Mouse (Mus musculus): ENCODE measurements around the gene Atp6ap1l. TPM values are rescaled to one million over a fixed set of nuclear protein-coding genes. Genes with fewer than 3 reads are reported as not detected.
"Not testable (repeated sequence)": the region's sequence is repeated elsewhere in the genome, so short reads cannot be mapped to it uniquely, and the experiment has no call there.

Gene Atp6ap1l
- not detected in 2 replicates for total RNA-seq (2017)

DNA sequence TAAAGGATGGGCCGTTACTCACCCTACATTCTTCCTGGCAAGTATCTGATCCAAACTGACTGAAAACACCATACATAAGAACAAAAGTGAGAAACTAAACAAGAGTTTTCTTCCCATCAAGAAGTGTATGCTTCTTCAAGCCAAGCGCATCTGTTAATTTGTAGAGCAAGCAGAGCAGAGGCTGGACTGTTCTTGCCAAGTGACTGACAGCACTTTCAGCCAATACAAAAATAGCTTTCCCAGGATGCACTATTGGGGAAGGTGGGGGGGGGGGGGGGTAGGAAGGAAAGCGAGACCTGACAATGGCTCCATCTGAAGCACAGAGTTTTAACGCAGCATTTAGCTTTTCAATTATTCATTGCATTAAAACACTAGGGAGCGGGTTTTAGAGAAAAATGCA is at the start of gene Atp6ap1l:
Gene Atp6ap1l, minus strand, starts transcription at position 180 of the 400 bp plus-strand sequence.
- ATAC-seq (replicated peaks; ENCODE audit: low read depth, poor library complexity, severe bottlenecking), result no peak

DNA sequence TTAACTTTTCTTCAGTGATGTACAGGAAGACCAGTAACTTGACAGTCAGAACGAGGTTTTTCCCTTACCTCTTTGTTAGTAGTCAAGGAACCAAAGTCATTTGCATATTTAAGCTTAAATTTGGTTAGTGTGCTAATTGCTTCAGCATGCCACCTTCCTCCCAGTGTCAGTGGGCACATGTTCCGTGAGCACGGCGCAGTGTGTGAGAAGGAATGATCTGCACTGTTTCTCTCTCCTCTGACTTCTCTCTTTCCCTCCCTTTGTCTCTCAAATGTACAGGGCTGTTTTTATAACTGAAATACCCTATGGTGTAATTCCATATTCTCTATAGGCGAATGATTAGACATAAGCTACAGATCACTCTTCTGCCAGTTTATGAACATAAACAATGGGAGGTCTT is 34.4 kb upstream of the Atp6ap1l start:
- ATAC-seq (replicated peaks; ENCODE audit: low read depth, poor library complexity, severe bottlenecking), result no peak; the same call in 1 of the 2 replicates

DNA sequence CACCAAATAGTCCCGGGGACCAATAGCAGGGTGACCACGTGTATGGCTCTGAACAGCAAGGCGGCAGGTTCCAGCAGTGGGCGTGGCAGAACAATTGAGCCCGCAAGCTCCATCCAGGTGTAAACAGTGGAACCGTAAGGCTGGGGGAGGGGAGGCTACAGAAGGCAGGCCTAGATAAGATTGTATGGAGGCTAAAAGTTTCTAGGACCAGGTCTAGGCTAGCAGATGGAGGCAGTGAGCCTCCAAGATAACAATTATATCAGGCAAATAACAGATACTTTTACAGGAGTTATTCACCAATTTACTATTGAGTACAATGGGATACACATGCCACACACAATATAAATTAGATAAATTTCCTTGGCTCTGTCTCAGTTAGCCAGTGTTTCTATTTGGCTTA is 34.0 kb upstream of the Atp6ap1l start:
- ATAC-seq (replicated peaks; ENCODE audit: low read depth, poor library complexity, severe bottlenecking), result peak; percentile 91

DNA sequence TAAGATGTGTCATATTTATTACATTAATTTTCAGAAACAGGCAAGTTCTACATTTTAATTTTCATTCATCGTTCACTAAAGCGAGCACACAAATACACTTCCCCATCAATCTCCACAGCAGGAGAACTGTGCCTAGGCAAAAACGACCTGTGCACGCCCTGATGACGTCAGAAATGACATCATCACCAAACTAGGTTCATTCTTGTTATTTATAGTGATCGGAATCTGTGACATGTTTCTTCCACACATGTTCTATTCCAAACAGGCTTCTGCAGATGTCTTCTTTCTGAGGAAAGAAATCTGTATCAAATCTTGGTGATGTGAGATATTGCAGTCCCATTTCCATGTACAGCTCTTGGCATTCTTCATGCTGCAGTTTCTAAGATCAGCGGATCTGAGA is 30.7 kb upstream of the Atp6ap1l start:
- no peak for ATAC-seq (replicated peaks; ENCODE audit: low read depth, poor library complexity, severe bottlenecking)

DNA sequence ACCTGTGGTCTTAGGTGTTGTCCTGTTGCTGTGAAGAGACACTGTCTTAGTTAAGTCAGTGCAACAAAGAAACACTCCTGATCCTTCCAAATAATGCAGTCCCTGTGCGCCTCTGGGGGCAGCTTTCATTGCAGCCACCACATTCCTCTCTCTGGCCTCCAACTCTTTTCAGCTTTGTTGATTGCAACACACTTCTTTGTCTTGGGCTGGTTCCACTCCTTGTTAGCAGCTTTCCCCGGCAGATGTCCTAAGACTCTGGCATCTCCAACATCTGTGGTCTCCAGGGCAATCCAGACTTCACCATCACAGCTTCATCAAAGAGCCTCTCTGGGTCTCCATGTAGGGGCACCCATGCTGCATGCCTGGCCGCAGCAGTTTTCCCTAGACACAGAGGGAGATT is 28.1 kb upstream of the Atp6ap1l start:
- ATAC-seq (replicated peaks; ENCODE audit: low read depth, poor library complexity, severe bottlenecking), result no peak

DNA sequence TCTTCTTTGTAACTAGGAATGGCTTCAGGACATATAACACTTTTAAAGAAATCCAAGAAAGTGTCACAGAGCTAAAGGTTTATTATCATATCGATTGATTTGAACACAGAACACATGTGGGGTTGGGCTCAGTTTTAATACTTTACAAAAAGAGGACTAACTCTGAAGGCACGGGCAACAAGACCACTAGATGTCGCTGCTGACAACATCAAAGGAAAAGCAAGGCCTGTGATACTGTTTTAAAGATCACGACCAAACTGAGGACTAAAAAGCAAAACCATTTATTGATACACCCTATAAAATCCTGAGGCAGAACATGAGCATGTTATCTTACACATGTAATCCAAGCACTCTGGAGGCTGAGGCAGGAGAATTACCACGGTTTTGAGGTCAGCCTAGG is 24.7 kb upstream of the Atp6ap1l start:
- ATAC-seq (replicated peaks; ENCODE audit: low read depth, poor library complexity, severe bottlenecking), result peak; percentile 62

DNA sequence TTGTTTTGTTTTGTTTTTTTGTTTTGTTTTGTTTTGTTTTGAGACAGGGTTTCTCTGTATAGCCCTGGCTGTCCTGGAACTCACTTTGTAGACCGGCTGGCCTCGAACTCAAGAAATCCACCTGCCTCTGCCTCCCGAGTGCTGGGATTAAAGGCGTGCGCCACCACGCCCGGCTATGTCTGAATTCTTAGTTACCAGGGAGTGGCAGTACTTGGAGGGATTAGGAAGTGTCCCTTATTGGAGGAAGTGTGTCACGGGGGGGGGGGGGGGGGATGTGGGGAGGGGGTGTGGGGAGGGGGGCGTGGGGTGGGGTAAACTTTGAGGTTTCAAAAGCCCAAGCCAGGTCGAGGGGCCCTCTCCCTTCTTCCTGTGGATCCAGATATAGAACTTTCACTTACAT is 23.1 kb upstream of the Atp6ap1l start:
- not testable (repeated sequence) for ATAC-seq (replicated peaks; ENCODE audit: low read depth, poor library complexity, severe bottlenecking)

DNA sequence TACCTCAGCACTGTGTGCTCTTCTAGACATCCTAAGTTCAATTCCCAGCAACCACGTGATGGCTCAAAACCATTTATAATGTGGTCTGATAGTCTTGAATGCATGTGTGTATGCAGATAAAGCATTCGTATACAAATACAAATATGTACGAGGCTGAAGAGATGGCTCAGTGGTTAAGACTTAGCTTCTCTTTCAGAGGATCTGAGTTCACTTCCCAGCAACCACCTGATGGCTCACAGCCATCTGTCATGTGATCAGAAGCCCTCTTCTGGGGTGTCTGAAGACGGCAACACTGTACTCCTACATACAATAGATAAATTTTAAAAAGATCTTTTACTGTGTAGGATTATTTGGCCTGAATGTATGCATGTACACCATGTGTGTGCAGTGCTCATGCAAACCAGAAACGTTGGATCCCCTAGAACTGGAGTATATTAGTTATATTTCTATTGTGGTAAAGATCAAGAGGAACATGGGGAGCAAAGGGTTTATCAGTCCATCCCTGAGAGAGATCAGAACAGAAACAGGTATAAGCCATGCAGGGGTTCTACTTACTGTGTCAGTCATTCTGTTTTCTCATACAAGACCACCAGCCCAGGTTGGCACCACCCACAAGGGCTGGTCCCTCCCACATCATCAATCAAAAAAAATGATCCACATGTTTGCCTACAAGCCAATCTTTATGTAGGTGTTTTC is 21.9 kb upstream of the Atp6ap1l start:
- no peak for ATAC-seq (replicated peaks; ENCODE audit: low read depth, poor library complexity, severe bottlenecking)

DNA sequence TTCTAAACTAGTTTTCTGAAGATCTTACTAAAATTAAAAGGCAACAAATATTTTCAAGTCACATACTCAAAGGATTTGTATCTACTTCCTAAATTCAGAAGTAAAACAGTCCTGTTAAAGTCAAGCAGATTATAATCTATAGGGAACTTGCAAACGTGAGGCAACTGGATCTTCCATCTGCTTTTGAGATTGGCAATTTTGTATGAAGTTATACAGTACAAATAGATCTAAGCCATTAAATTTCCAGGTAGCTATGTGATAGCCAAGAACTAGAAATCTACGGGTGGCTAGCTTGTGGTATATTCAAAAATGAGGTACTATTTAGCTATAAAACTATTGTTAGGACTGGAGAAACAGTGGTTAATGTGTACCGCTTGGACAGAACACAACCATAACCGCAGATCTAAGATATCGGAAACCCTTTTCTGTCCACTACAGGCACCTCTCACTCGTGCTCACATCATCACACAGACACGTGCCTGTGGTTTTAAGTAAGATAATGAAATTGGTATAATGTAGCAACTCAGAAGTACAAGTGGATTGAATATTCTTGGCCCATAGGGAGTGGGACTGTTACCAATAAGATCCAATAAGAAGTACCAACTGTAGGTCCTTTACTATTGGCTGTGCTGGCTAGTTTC is 21.1 kb upstream of the Atp6ap1l start:
- ATAC-seq (replicated peaks; ENCODE audit: low read depth, poor library complexity, severe bottlenecking), result no peak

DNA sequence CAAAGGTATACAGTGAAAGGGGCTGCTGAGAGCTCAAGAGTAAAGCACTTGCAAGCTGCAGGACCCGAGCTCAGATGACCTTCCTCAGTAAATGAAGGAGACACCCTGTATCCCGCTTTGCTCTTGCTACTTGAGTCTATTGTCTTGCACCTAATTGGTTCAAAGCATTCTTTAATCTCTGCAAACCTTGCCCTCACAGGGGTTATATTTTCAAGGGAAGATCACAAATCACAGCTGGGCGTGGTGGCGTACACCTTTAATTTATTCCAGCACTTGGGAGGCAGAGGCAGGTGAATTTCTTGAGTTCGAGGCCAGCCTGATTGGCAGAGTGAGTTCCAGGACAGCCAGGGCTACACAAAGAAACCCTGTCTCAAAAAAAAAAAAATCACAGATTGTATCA is 20.0 kb upstream of the Atp6ap1l start:
- no peak for ATAC-seq (replicated peaks; ENCODE audit: low read depth, poor library complexity, severe bottlenecking)

DNA sequence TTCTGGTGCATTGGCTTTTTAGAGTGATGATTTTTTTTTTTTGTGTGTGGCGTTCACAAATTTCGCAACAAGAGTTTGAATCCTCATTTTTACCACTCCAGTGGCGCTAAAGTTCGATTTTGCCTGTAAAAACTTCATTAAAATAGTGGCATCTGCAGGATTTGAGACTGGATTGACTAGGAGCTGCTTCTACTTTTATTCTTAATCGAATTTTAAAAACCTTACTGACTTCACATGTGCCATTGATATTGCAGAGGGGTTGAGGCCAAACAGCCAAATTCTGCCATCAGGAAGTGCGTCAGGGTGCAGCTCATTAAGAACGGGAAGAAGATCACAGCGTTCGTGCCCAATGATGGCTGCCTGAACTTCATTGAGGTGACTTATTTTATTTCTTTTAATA is 18.9 kb upstream of the Atp6ap1l start:
- ATAC-seq (replicated peaks; ENCODE audit: low read depth, poor library complexity, severe bottlenecking), result no peak

DNA sequence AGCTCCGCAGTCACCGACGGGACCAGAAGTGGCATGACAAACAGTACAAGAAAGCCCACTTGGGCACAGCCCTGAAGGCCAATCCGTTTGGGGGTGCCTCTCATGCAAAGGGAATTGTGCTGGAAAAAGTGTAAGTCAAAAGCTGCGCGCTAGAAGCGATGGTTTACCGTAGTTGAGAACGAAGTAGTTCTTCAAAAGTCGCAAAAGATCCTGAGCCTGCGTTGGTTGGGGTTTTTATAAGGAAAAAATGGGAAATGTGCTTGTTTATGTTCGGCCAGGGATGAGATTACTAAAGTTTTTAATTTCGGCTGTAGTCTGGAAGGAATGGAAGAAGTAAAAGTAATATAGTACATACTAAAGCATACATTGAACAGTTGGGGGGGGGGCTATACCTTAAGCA is 18.5 kb upstream of the Atp6ap1l start:
- not testable (repeated sequence) for ATAC-seq (replicated peaks; ENCODE audit: low read depth, poor library complexity, severe bottlenecking)

DNA sequence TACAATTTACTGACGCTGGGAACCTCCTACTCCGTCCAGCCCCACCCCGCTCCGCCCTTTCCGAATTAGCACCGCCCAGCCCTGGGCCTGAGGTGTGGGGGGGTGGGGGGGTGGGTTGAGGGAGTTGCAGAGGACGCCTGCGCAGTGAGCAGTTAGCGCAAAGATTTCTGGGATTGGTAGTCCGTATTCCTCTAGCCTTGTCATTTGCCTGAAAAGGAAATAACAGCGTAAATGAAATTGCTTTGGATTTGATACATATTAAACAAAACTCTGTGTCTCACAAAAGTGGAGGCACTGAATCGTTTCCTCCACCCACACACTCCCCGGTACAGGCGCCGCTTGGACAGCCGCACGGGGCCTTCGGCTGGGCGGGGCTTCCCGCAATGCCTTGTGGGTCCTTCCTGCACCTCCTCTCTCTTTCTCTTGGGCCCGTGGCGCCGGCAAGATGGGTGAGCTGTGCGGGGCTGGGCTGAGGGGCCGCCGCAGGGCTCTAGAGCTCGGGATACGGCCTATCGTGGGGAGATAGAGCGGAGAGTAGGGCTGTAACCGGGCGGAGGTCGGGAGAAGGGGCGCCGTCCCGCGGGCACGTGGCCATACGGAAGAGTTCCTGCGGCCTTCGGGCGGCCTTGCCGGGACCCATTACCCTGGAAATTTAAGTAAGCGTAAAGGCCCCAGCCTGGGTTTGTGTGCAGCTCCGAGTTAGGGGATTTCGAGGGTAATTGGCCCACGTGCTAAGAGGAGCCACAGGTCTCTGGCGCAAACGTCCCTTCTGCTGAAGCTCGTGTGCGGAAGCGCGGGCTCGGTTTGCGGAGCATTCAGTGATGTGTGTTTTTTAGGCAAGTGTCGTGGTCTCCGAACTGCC is 17.8 kb upstream of the Atp6ap1l start, which contains the start of gene Rps23:
Gene Rps23, plus strand, starts transcription at position 208 of the 862 bp plus-strand sequence.
- peak; percentile 93 for ATAC-seq (replicated peaks; ENCODE audit: low read depth, poor library complexity, severe bottlenecking)

DNA sequence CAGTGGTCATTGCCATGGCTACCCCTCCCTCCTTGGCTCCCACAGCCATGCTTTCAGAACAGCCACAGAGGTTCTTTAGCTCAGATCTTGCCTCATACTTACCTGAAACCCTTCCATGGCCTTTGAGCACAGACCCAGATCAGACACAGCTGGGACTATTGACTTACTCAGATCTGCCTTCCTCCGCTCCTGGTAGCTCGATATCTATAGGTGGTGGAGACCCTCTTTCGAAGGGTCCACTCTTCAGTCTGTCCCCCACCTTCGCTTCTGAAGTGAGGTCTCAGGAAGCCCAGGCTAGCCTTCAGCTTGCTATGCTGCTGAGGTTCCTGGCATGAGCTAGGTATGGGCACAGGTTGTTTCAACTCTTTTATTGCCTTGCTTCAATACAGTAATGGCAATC is 9.6 kb upstream of the Atp6ap1l start:
- no peak for ATAC-seq (replicated peaks; ENCODE audit: low read depth, poor library complexity, severe bottlenecking)

DNA sequence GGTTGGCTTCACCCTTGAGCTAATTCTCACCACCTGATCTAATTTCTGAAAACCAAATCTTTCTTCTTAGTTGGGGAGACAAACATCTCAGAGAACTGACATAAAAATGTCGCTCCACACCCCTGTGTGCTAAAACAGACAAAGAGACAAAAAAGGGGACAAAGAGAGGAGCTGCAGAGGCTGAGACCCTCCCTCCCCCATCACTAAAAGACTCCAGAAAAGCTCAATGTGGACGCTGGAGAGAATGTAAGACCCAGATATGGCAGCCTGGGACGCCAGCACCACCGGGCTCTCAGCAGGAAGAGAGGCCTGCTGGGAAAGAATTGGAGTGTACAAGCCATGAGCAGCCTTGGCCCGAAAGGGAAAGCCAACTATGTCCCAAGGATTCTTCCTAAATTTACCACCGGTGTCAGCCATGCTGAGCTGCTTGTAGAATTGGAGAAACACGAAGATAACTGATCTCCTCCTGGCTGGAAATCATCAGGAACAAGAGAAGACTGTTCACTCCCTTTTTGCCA is 8.6 kb upstream of the Atp6ap1l start:
- no peak for ATAC-seq (replicated peaks; ENCODE audit: low read depth, poor library complexity, severe bottlenecking)

DNA sequence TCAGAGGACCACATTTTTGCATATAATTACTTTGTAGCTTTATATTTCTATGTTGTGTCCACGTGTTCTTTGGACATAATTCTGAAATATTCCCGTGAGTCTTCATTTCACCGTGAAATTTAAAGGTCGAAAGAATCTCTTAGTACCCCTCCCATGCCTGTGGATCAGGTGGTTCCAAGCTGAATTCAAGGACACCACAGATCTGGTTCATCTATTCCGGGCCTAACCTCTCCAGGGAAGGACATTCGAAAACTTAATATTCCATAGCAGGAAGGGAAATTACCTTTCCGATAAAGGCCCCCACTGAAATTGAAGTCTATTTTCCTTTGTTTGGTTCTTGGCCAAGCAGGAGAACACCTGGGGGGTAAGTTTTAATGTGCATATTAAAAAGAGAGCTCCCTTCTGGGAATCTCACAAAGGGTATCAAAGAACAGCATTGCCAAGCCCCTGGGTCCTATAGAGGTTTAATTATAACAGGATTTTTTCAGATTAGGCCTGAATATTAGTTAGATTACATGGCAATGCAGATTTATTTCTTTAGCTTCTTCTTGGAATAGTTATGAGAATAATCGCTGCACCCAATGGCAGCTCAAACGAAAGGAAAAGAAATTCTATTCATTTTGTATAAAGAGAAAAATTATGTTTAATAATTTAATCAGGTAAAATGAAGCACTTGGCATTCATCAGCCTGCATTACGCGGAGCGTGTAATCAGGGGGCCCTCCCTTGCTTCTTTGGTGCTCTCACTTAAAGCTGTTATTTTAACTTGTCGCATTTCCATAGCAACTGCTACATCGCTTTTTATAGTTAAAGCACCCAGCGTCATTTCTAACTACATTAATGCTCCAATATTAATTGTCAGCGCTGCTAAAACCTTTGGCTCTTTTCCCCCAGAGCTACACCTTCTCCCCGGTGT is 7.9 kb upstream of the Atp6ap1l start:
- ATAC-seq (replicated peaks; ENCODE audit: low read depth, poor library complexity, severe bottlenecking), result no peak

DNA sequence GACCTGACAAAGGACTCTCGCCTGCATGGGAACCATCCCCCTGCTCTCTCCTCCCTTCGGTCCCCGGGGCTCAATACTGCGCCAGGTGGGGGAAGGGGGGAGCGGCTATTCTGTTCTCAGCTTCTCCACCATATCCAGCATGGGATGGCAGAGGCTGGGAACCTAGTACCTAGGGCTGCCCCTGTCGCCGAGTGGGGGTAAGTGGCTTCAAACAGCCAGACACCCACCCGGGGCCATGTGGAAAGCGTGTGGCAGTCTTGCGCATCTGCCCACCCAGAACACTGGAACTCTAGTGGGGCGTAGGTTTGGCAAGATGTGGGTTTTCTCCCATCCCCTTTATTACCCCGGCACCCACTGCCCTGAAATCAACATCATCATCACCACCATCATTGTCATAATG is 2.2 kb upstream of the Atp6ap1l start:
- ATAC-seq (replicated peaks; ENCODE audit: low read depth, poor library complexity, severe bottlenecking), result no peak

DNA sequence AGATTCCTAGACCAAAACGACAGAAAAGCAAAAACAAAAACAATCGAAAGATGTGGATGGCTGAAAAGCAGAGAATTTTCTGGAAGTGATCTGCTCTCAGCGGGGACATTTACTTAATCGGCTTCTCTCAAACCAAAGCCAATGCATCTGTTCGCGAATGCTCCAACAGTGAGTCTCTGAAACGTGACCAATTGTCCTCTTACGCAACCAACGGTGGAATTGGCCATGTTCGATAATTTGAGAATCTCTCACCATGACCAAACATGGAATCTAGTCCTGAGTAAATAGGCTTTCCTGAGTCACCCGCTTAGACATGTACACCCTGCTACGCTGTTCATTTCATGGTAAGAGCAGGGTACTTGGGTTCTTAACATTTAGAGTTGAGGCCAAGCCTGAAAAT is 8.3 kb downstream of the Atp6ap1l start:
- no peak for ATAC-seq (replicated peaks; ENCODE audit: low read depth, poor library complexity, severe bottlenecking)

DNA sequence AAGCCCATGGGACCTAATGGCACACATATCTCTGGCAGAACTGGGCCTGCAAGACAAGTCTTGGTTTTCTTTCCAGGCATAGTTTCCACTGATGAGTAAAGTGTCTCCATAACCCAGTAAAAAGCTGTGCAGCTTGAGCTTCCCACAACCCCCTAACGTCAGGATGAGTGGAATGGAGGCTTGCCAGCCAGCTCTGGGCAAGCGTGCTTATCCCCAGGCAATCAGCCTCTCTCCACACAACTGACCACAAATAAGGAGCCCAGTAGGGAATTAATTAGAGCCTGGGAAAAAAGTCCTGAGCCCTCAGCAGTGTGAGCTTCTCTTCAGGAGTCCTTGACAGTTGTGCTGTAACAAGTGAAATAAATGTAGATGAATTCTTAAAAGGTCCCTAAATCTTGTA is 9.1 kb downstream of the Atp6ap1l start:
- no peak for ATAC-seq (replicated peaks; ENCODE audit: low read depth, poor library complexity, severe bottlenecking)

DNA sequence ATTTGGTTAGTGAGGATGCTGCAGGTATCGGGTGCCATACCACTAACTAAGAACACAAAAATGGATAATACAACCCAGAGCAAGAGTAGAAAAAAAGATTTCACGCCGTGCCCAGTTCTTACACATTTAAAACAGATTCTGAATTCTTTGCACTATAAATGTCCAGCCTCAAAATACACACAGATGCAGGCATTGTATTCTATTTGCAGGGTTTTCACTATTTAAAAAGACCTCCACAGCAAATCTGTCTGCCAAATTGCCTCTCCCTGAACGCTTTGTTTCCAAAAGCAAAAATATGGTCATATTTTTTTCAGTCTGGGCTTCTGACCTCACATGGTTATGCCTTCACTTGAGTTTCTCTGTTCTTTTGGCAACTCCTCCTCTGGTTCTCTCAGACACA is 10.3 kb downstream of the Atp6ap1l start:
- ATAC-seq (replicated peaks; ENCODE audit: low read depth, poor library complexity, severe bottlenecking), result no peak

Data from common myeloid progenitor, adult 5-6 weeks (primary cell).